Mouse (Mus musculus) fat pad, adult 2 months (tissue): ENCODE data around the gene Gm20532.

ENCODE experiments used
- DNase-seq: peaks from one replicate; pipeline ENCODE4 v3.0.0-alpha.2; 2011; ENCODE audit warnings: low read depth, low spot score; ENCODE audit errors: extremely low read depth

Gene Gm20532

GRCm38 (mm10) chr2:26615459-26616124, 29.2 kb downstream of the Gm20532 start:
- DNase-seq = no peak

GRCm38 (mm10) chr2:26617331-26617730, 30.9 kb downstream of the Gm20532 start:
- no peak for DNase-seq

GRCm38 (mm10) chr2:26617928-26618327, 31.5 kb downstream of the Gm20532 start:
- DNase-seq = no peak

- peak; percentile 57 for DNase-seq
These were observed 34.8 kb downstream of the Gm20532 start for GRCm38 (mm10) chr2:26621246-26621645.

GRCm38 (mm10) chr2:26622984-26623383, 36.5 kb downstream of the Gm20532 start:
- DNase-seq = no peak

- no peak for DNase-seq
These were observed 39.0 kb downstream of the Gm20532 start for GRCm38 (mm10) chr2:26625419-26625818.

GRCm38 (mm10) chr2:26626081-26626480, 39.6 kb downstream of the Gm20532 start:
- no peak for DNase-seq

GRCm38 (mm10) chr2:26627921-26628739, 41.7 kb downstream of the Gm20532 start, which contains the start of gene Fam69b:
Fam69b (plus strand) TSS chr2:26628457.
- DNase-seq = no peak

GRCm38 (mm10) chr2:26628792-26629437, 42.5 kb downstream of the Gm20532 start:
- no peak for DNase-seq

GRCm38 (mm10) chr2:26632541-26633395, 46.3 kb downstream of the Gm20532 start:
- DNase-seq = no peak

GRCm38 (mm10) chr2:26633953-26634530, 47.6 kb downstream of the Gm20532 start:
- no peak for DNase-seq

GRCm38 (mm10) chr2:26634629-26635488, 48.4 kb downstream of the Gm20532 start:
- no peak for DNase-seq

GRCm38 (mm10) chr2:26635489-26636324, 49.3 kb downstream of the Gm20532 start:
- DNase-seq = no peak

GRCm38 (mm10) chr2:26636325-26636635, 49.8 kb downstream of the Gm20532 start:
- DNase-seq = no peak

GRCm38 (mm10) chr2:26637316-26637932, 51.0 kb downstream of the Gm20532 start:
- DNase-seq = no peak

GRCm38 (mm10) chr2:26638039-26638438, 51.6 kb downstream of the Gm20532 start:
- no peak for DNase-seq

GRCm38 (mm10) chr2:26638572-26638971, 52.1 kb downstream of the Gm20532 start:
- DNase-seq = no peak

- no peak for DNase-seq
These were observed 52.6 kb downstream of the Gm20532 start for GRCm38 (mm10) chr2:26639083-26639482.
